Mouse (Mus musculus) intestine, postnatal 0 days (tissue): ENCODE data around the gene 2310050C09Rik. TPM values are rescaled to one million over a fixed set of nuclear protein-coding genes. Genes with fewer than 3 reads are reported as not detected.

ENCODE experiments used
- ATAC-seq: fragments of 200-750 bp; cut with Nextera tagmentation; 2 replicates; pipeline ENCODE4 v1.8.0; 2017; ENCODE audit warnings: mild to moderate bottlenecking, moderate TSS enrichment, moderate library complexity
- H3K27ac ChIP-seq: fragments of 300-500 bp; sonication (generic); 2 replicates; pipeline ENCODE4 v1.5.1; 2014; ENCODE audit warnings: mild to moderate bottlenecking, low read depth, low read length, moderate library complexity
- H3K27me3 ChIP-seq: fragments of 300-500 bp; sonication (generic); replicated peaks from 2 replicates; pipeline ENCODE4 v1.6.1; 2014; ENCODE audit warnings: low read length, mixed read lengths; ENCODE audit not compliant: control insufficient read depth, insufficient read depth
- H3K36me3 ChIP-seq: fragments of 300-500 bp; sonication (generic); 2 replicates; pipeline ENCODE4 v1.6.1; 2014; ENCODE audit warnings: mild to moderate bottlenecking, moderate library complexity; ENCODE audit not compliant: control insufficient read depth, insufficient read depth
- H3K4me1 ChIP-seq: fragments of 300-500 bp; sonication (generic); replicated peaks from 2 replicates; pipeline ENCODE4 v1.6.1; 2014; ENCODE audit warnings: antibody characterized with exemption, low read length, mixed read lengths; ENCODE audit not compliant: control insufficient read depth, insufficient read depth
- H3K4me2 ChIP-seq: fragments of 300-500 bp; sonication (generic); replicated peaks from 2 replicates; pipeline ENCODE4 v1.6.1; 2014; ENCODE audit warnings: low read depth, mild to moderate bottlenecking, moderate library complexity
- H3K4me3 ChIP-seq: fragments of 300-500 bp; sonication (generic); 2 replicates; pipeline ENCODE4 v1.5.1; 2014; ENCODE audit warnings: low read depth, low read length
- H3K9ac ChIP-seq: fragments of 300-500 bp; sonication (generic); 2 replicates; pipeline ENCODE4 v1.6.1; 2014; ENCODE audit warnings: mild to moderate bottlenecking, low read depth, low read length
- H3K9me3 ChIP-seq: fragments of 300-500 bp; sonication (generic); 2 replicates; pipeline ENCODE4 v1.6.1; 2016; ENCODE audit warnings: mixed run types; ENCODE audit not compliant: control insufficient read depth
- CTCF ChIP-seq: sonication (generic); IDR thresholded peaks from 2 replicates; pipeline ENCODE4 v1.5.1; 2016; ENCODE audit warnings: low read depth, mild to moderate bottlenecking, control low read depth, antibody characterized with exemption, moderate library complexity
- WGBS: fragments of 180-500 bp; shearing (Covaris S2); extraction: QIAGEN DNeasy Blood & Tissue Kit; methylation state at CpG from one replicate; pipeline ENCODE4 v1.1.7; 2014; 5-methylcytosine and 5-hydroxymethylcytosine counted together
- polyA plus RNA-seq: library from polyadenylated mRNA; unstranded; fragments of >200 nt; fragmentation: Nextera tagmentation; extraction: Ambion mirVana; gene quantifications from 2 replicates; pipeline ENCODE4 v1.2.1, GENCODE M21; 2015

The 2310050C09Rik gene
- polyA plus RNA-seq, 1 experiment from 2014 or later = not detected

DNA sequence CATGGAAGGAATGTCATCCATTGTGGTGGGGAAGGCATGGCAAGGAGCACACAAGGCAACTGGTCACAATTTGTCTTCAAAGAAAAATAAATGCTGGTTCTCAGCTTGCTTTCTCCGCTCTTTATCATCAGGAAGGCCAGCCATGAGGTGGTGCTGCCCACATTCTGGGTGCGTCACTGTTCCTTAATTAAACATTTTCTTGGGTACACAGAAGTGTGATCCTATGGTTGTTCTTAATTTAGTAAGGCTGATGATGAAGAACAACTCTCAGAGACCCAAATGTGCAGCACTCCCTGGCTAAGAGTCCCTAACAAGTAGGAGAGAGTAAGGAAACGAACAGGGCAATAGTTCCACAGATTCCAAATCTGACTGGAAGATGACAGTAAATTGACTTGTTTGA is 4.2 kb upstream of the 2310050C09Rik start:
- TF ChIP-seq CTCF = no peak
- H3K4me2 ChIP-seq = no peak overlapping the region
- H3K27ac ChIP-seq = no peak overlapping the region
- H3K4me1 ChIP-seq = no peaks in the 10 kb centered on the region
- H3K9ac ChIP-seq = no peak overlapping the region
- H3K27me3 ChIP-seq = no peaks in the 10 kb centered on the region
- 79% methylated on average over 3 of the region's 3 CpGs for WGBS
- no peak for ATAC-seq
- no peaks in the 10 kb centered on the region for H3K9me3 ChIP-seq
- H3K36me3 ChIP-seq = no peaks in the 10 kb centered on the region
- no peak overlapping the region for H3K4me3 ChIP-seq

DNA sequence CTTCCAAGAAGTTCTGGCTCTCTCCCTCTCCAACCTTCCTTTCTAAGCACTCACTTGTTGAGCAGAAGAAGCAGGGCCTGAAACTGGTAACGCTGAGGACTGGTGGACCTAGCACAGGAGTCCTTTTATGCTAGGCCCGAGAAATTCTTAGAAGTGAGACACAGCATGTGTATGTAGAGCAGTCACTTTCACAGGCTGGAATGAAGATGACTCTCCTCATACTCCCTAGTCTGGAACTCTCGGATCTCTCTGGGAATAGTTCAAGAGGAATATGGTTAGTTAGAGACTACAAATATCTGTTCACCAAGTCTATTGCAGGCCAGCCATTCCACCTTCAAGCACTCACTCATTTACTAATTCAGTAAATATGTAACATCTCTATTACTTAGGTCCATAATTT is 18.8 kb downstream of the 2310050C09Rik start, which contains the start of gene Lce1l:
Lce1l (minus strand) TSS at position 101 of the 400 bp plus-strand sequence.
- H3K4me3 ChIP-seq = no peak within 1 kb of the TSS
- WGBS = 81% methylated on average over 3 of the region's 3 CpGs
- H3K9ac ChIP-seq = no peak within 1 kb of the TSS
- H3K4me2 ChIP-seq = no peak within 1 kb of the TSS
- H3K9me3 ChIP-seq = no peaks in the 10 kb centered on the region
- no peaks in the 10 kb centered on the region for H3K4me1 ChIP-seq
- no peak for TF ChIP-seq CTCF
- H3K27me3 ChIP-seq = no peaks in the 10 kb centered on the region
- no peaks in the 10 kb centered on the region for H3K36me3 ChIP-seq
- no peak for ATAC-seq
- H3K27ac ChIP-seq = no peak within 1 kb of the TSS

DNA sequence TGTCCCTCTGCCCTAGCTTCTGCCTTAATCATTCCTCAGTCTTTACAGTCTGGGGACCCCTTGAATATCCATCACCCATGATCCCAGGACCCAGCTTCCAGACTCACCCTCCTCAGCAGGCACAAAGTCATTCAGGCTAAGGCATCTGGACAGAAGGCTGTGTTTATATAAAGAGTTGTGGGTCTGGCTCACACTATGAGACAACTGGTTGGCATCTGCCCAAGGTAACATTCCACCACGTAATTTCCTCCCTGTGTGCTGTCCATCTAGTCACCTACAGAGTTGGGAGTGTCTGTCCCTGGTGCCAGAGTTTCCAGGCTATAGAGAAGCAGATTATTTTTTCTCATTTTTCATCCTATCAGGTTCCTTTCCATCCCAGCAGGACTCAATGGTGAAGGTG is 42.9 kb downstream of the 2310050C09Rik start, which contains the start of gene Kprp:
Kprp (minus strand) TSS at position 140 of the 400 bp plus-strand sequence.
- H3K36me3 ChIP-seq = no peaks in the 10 kb centered on the region
- ATAC-seq = no peak
- no peaks in the 10 kb centered on the region for H3K27me3 ChIP-seq
- H3K4me2 ChIP-seq = no peak within 1 kb of the TSS
- no peaks in the 10 kb centered on the region for H3K9me3 ChIP-seq
- H3K9ac ChIP-seq = no peak within 1 kb of the TSS
- no peak within 1 kb of the TSS for H3K27ac ChIP-seq
- H3K4me3 ChIP-seq = no peak within 1 kb of the TSS
- no peaks in the 10 kb centered on the region for H3K4me1 ChIP-seq
- WGBS = 34% methylated on average over 1 of the region's 1 CpGs
- TF ChIP-seq CTCF = no peak

DNA sequence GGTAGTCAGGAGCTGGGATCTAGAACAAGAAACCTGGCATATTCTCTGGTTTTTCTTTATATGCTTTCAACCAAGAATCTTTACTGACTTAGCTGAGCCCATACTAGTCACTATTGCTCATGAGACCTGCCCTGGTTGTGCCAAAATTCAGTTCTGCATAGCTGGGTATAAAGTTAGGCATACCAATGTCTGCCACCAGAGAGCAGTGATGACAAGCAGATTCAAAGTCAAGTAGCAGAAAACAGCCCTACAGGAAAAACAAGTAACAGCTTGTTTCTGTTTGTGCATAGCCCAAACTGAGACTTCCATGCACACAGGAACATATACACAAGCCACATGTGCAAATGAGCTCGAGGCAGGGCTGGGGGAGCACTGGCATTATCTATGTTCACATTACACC is 44.2 kb downstream of the 2310050C09Rik start:
- TF ChIP-seq CTCF = peak; percentile 31; the same call in 1 of the 2 replicates
- 20% methylated on average over 1 of the region's 1 CpGs for WGBS
- Histone ChIP-seq H3K9ac (no peak overlapping the region), H3K36me3 (no peaks in the 10 kb centered on the region), H3K27ac (no peak overlapping the region), H3K4me2 (no peak overlapping the region), H3K4me1 (no peaks in the 10 kb centered on the region), H3K9me3 (no peaks in the 10 kb centered on the region), H3K4me3 (no peak overlapping the region), H3K27me3 (no peaks in the 10 kb centered on the region)
- ATAC-seq = no peak

Other genes with a start within 250 kb of the 2310050C09Rik start
- 1.8 and 2.1 TPM in 2 replicates for gene Lce6a, start 248.6 kb downstream of the 2310050C09Rik start, polyA plus RNA-seq
- gene Lce1a1, start 221.9 kb downstream of the 2310050C09Rik start, polyA plus RNA-seq = 0.46 and 0.73 TPM in 2 replicates
- gene Lce1b, start 213.3 kb downstream of the 2310050C09Rik start, polyA plus RNA-seq = not detected in 2 replicates
- not detected in 2 replicates for gene Lce1a2, start 199.9 kb downstream of the 2310050C09Rik start, polyA plus RNA-seq
- not detected in 2 replicates for gene Lce1c, start 191.0 kb downstream of the 2310050C09Rik start, polyA plus RNA-seq
- gene Lce1d, start 183.0 kb downstream of the 2310050C09Rik start, polyA plus RNA-seq = not detected in 2 replicates
- not detected in 2 replicates for gene Lce1e, start 161.1 kb downstream of the 2310050C09Rik start, polyA plus RNA-seq
- not detected in 2 replicates for gene Lce1f, start 149.9 kb downstream of the 2310050C09Rik start, polyA plus RNA-seq
- not detected in 2 replicates for gene Gm38119, start 131.1 kb downstream of the 2310050C09Rik start, polyA plus RNA-seq
- gene Lce1g, start 117.9 kb downstream of the 2310050C09Rik start, polyA plus RNA-seq = not detected in 2 replicates
- not detected in 2 replicates for gene Lce1h, start 105.2 kb downstream of the 2310050C09Rik start, polyA plus RNA-seq
- gene Lce1i, start 91.3 kb downstream of the 2310050C09Rik start, polyA plus RNA-seq = not detected in 2 replicates
- gene Lce1j, start 79.7 kb downstream of the 2310050C09Rik start, polyA plus RNA-seq = not detected in 2 replicates
- gene Lce1k, start 62.3 kb downstream of the 2310050C09Rik start, polyA plus RNA-seq = not detected in 2 replicates
- not detected in 2 replicates for gene Kprp, start 43.0 kb downstream of the 2310050C09Rik start, polyA plus RNA-seq
- not detected in 2 replicates for gene Lce1l, start 18.9 kb downstream of the 2310050C09Rik start, polyA plus RNA-seq
- gene Lce3a, start 56.0 kb upstream of the 2310050C09Rik start, polyA plus RNA-seq = not detected in 2 replicates
- gene Lce3b, start 62.8 kb upstream of the 2310050C09Rik start, polyA plus RNA-seq = not detected in 2 replicates
- gene Lce3c, start 74.3 kb upstream of the 2310050C09Rik start, polyA plus RNA-seq = not detected in 2 replicates
- not detected in 2 replicates for gene Lce3d, start 87.2 kb upstream of the 2310050C09Rik start, polyA plus RNA-seq
- gene Lce3e, start 96.8 kb upstream of the 2310050C09Rik start, polyA plus RNA-seq = not detected in 2 replicates
- not detected in 2 replicates for gene Lce3f, start 122.0 kb upstream of the 2310050C09Rik start, polyA plus RNA-seq
- gene Crct1, start 145.5 kb upstream of the 2310050C09Rik start, polyA plus RNA-seq = not detected in 2 replicates
- not detected in 2 replicates for gene Lce1m, start 148.8 kb upstream of the 2310050C09Rik start, polyA plus RNA-seq
- gene Gm4858, start 198.6 kb upstream of the 2310050C09Rik start, polyA plus RNA-seq = not detected in 2 replicates